Mouse (Mus musculus) megakaryocyte, embryonic 14.5 days (primary cell): ENCODE data around the gene Tmem151b. TPM values are rescaled to one million over a fixed set of nuclear protein-coding genes. Genes with fewer than 3 reads are reported as not detected.

Experiments used
- H3K27me3 ChIP-seq: replicated peaks from 2 replicates; pipeline ENCODE3; 2012; ENCODE audit warnings: inconsistent platforms
- H3K36me3 ChIP-seq: replicated peaks from 2 replicates; pipeline ENCODE3; 2012; ENCODE audit warnings: low read length, inconsistent platforms, mixed read lengths
- H3K4me1 ChIP-seq: 2 replicates; pipeline ENCODE4 v1.6.1; 2012; ENCODE audit warnings: inconsistent platforms
- H3K4me3 ChIP-seq: replicated peaks from 2 replicates; pipeline ENCODE3; 2012; ENCODE audit warnings: moderate library complexity, mild to moderate bottlenecking, inconsistent platforms
- H3K9me3 ChIP-seq: 2 replicates; pipeline ENCODE4 v1.6.1; 2012; ENCODE audit warnings: inconsistent platforms
- FLI1 ChIP-seq: IDR thresholded peaks from 2 replicates; pipeline ENCODE4 v1.6.1; 2012; ENCODE audit warnings: low read length, inconsistent platforms, mixed read lengths
- GATA1 ChIP-seq: IDR thresholded peaks from 3 replicates; pipeline ENCODE4 v1.6.1; 2012; ENCODE audit warnings: mixed read lengths, low read length, inconsistent platforms, borderline replicate concordance
- polyA plus RNA-seq: library from polyadenylated mRNA; stranded (reverse); fragments of >175 nt; gene quantifications from 2 replicates; pipeline ENCODE4 v1.2.3, GENCODE M21; 2012; ENCODE audit warnings: low replicate concordance; ENCODE audit not compliant: insufficient read depth

Tmem151b gene
- polyA plus RNA-seq, 1 experiment, result 0.93 TPM

GRCm38 (mm10) chr17:45532896-45533295 lies 16.6 kb downstream of the Tmem151b start:
- Histone ChIP-seq H3K27me3 (peaks cover 84% of the 10 kb centered on the region), H3K36me3 (no peaks in the 10 kb centered on the region), H3K4me1 (peaks cover 9% of the 10 kb centered on the region; the same call in 1 of the 2 replicates), H3K9me3 (no peaks in the 10 kb centered on the region), H3K4me3 (no peak overlapping the region)
- TF ChIP-seq GATA1 (no peak), FLI1 (no peak)

GRCm38 (mm10) chr17:45530346-45530782 lies 19.1 kb downstream of the Tmem151b start:
- peaks cover 8% of the 10 kb centered on the region; the same call in 1 of the 2 replicates for H3K4me1 ChIP-seq
- H3K9me3 ChIP-seq, result no peaks in the 10 kb centered on the region
- no peak for TF ChIP-seq FLI1
- no peak for TF ChIP-seq GATA1
- H3K27me3 ChIP-seq, result peaks cover 79% of the 10 kb centered on the region
- no peak overlapping the region for H3K4me3 ChIP-seq
- H3K36me3 ChIP-seq, result no peaks in the 10 kb centered on the region

- no peak for TF ChIP-seq GATA1
- no peak for TF ChIP-seq FLI1
- Histone ChIP-seq H3K9me3 (no peaks in the 10 kb centered on the region), H3K4me1 (peaks cover 22% of the 10 kb centered on the region), H3K36me3 (no peaks in the 10 kb centered on the region), H3K4me3 (no peak overlapping the region), H3K27me3 (peaks cover 79% of the 10 kb centered on the region)
These were observed 22.9 kb downstream of the Tmem151b start for GRCm38 (mm10) chr17:45526571-45526970.

- H3K36me3 ChIP-seq, result peaks cover 12% of the 10 kb centered on the region
- H3K27me3 ChIP-seq, result peaks cover 70% of the 10 kb centered on the region
- no peak overlapping the region for H3K4me3 ChIP-seq
- TF ChIP-seq FLI1 (no peak), GATA1 (no peak)
- no peaks in the 10 kb centered on the region for H3K9me3 ChIP-seq
- peaks cover 18% of the 10 kb centered on the region for H3K4me1 ChIP-seq
These were observed 24.5 kb downstream of the Tmem151b start for GRCm38 (mm10) chr17:45524961-45525360.

- Histone ChIP-seq H3K4me3 (peak within 1 kb of the TSS; percentile 42), H3K27me3 (peaks cover 56% of the 10 kb centered on the region), H3K36me3 (peaks cover 29% of the 10 kb centered on the region), H3K4me1 (peaks cover 25% of the 10 kb centered on the region), H3K9me3 (no peaks in the 10 kb centered on the region)
- TF ChIP-seq GATA1, result no peak
- no peak for TF ChIP-seq FLI1
These were observed 26.2 kb downstream of the Tmem151b start, which contains the start of gene Tcte1 for GRCm38 (mm10) chr17:45523263-45523662. Gene Tcte1, plus strand, starts transcription at chr17:45523434.

- H3K27me3 ChIP-seq, result peaks cover 31% of the 10 kb centered on the region
- no peaks in the 10 kb centered on the region for H3K9me3 ChIP-seq
- H3K36me3 ChIP-seq, result peaks cover 60% of the 10 kb centered on the region
- H3K4me3 ChIP-seq, result no peak overlapping the region
- H3K4me1 ChIP-seq, result peaks cover 39% of the 10 kb centered on the region
- TF ChIP-seq FLI1 (no peak), GATA1 (no peak)
These were observed 29.3 kb downstream of the Tmem151b start for GRCm38 (mm10) chr17:45520136-45520535.

GRCm38 (mm10) chr17:45518766-45519475 lies 30.6 kb downstream of the Tmem151b start:
- H3K4me3 ChIP-seq, result no peak overlapping the region
- TF ChIP-seq FLI1, result no peak
- no peak for TF ChIP-seq GATA1
- H3K36me3 ChIP-seq, result peaks cover 70% of the 10 kb centered on the region
- H3K27me3 ChIP-seq, result peaks cover 19% of the 10 kb centered on the region
- peaks cover 39% of the 10 kb centered on the region for H3K4me1 ChIP-seq
- no peaks in the 10 kb centered on the region for H3K9me3 ChIP-seq

GRCm38 (mm10) chr17:45517549-45518215 lies 31.8 kb downstream of the Tmem151b start:
- Histone ChIP-seq H3K9me3 (no peaks in the 10 kb centered on the region), H3K36me3 (peaks cover 73% of the 10 kb centered on the region), H3K27me3 (peaks cover 7% of the 10 kb centered on the region), H3K4me1 (peaks cover 28% of the 10 kb centered on the region), H3K4me3 (no peak overlapping the region)
- TF ChIP-seq FLI1, result no peak
- no peak for TF ChIP-seq GATA1

GRCm38 (mm10) chr17:45517135-45517534 lies 32.3 kb downstream of the Tmem151b start:
- no peak for TF ChIP-seq GATA1
- no peak for TF ChIP-seq FLI1
- peaks cover 73% of the 10 kb centered on the region for H3K36me3 ChIP-seq
- no peak overlapping the region for H3K4me3 ChIP-seq
- H3K4me1 ChIP-seq, result peaks cover 25% of the 10 kb centered on the region
- peaks cover 1% of the 10 kb centered on the region for H3K27me3 ChIP-seq
- H3K9me3 ChIP-seq, result no peaks in the 10 kb centered on the region

- peaks cover 25% of the 10 kb centered on the region for H3K4me1 ChIP-seq
- H3K9me3 ChIP-seq, result no peaks in the 10 kb centered on the region
- no peak overlapping the region for H3K4me3 ChIP-seq
- TF ChIP-seq FLI1 (no peak), GATA1 (no peak)
- no peaks in the 10 kb centered on the region for H3K27me3 ChIP-seq
- H3K36me3 ChIP-seq, result peaks cover 78% of the 10 kb centered on the region
These were observed 33.0 kb downstream of the Tmem151b start for GRCm38 (mm10) chr17:45516488-45516887.
